Mouse (Mus musculus) olfactory bulb, adult 2 months (tissue): ENCODE data around the gene Irgm1.

Experiments
- CTCF ChIP-seq: fragments of 200-500 bp; IDR thresholded peaks from 2 replicates; pipeline ENCODE4 v1.5.1; 2012; ENCODE audit warnings: low read depth, mild to moderate bottlenecking, low read length, moderate library complexity; ENCODE audit not compliant: insufficient read depth
- POLR2A ChIP-seq: fragments of 200-500 bp; IDR thresholded peaks from 2 replicates; pipeline ENCODE4 v1.6.1; 2012; ENCODE audit warnings: mild to moderate bottlenecking, low read depth, low read length, moderate library complexity; ENCODE audit not compliant: insufficient read depth

DNA sequence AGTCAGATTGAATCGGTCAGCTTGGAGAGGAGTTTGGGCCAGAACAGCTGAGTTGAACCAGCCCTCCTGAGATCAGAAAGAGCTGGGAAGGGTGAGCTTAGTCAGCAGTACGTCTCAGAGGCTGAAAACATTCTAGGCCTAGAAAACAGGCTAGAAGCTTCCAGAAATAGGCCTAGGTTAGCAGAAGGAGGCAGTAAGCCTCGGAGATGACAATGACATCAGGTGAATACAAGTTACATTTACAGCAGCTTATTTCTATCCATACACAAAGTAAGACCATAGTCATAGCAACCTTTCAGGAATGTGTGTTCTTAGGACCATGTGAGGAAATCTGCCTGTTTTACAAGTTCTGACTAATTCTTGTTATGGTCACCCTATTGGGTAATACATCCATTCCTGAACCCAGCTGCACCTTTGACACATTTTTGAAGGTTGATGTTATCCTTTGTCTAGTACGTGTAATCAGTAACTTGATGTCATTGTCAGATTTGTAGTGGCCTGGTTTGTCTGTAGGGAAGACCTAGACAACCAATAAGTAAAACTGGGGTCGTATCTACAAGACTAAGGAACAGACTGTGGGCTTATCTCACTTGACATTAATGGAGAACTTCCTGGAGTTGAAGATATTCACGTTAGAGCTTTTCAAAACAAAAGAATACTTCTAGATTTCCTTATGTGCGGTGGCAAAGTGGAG, 51.7 kb downstream of the Irgm1 start:
- TF ChIP-seq CTCF = no peak
- TF ChIP-seq POLR2A = no peak
